Mouse (Mus musculus): ENCODE measurements around the gene Psmc1.

Gene Psmc1

DNA sequence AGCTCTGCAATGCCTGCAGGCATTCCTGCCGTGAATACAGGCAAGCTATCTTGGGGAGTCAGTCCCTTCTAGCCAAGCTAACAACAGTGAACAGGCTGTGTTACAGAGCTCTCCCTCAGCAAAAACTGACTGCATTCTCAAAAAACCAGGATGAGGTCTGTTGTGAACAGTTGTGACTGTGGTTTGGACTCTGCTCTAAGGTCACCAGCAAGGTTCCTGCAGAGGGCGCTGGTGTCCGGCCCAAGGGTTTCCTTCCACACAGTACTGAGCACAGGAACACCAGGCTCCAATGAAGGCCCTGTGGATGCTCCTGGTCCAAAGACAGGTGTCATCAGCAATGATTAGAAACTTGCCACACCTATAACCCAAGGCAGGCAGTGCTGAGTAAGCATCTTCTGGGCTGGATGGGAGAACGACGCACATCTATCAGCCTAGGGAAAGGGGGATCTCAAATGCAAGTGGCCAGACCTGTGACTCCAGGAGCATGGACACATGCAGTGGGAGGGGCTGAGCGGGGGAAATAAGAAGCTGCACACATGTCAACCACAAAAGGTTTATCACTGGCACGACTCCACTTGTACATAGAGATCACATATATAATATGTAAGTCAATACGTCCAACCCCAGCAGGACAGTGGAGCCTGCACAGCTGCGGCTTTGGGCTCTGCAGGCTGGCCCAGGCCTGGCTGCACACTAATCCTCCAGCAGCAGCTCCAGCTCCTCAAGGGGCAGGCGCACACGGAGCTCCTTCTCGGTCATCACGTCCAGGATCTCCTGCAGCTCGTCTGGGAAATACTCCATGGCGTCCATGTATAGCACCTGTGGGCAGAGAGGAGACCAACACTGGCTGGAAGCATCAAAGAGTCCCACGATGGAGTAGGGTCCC, 15.2 kb downstream of the Psmc1 start:
- DNase-seq (ENCODE audit: low spot score), result no peak

DNA sequence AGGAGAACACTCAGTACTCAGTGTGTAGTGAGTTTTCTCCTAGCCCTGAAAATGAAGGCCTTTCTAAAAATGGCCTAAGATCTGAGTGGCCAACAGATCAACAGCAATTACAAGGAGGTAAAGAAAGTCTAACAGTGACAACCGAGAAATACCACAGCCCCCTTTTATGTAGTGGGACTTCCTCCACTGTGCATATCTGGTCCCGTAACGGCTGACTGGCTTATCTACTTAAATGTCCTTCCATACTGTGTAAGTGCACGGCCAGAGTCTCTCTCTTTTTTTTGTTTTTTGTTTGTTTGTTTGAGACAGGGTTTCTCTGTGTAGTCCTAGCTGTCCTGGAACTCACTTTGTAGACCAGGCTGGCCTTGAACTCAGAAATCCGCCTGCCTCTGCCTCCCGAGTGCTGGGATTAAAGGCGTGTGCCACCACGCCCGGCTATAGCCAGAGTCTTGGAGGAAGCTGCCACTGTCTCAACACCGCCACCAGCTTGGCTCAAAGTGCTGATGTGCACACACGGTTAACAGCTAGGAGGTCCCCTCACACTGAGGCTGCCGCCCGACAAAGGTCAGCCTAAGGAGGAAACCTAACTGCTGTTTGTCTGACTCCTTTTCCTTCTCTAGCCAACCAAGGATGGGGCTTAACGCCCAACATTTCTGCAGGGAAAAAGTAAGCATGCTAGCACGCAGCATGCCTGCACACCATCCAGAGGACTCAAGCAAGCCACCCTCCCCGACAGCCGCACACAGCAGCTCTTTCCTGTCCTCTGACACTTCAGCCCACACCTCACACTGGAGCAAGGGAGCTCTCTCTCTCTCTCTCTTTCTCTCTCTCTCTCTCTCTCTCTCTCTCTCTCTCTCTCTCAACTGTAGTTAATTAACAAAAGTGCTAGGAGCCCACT, 17.3 kb downstream of the Psmc1 start:
- DNase-seq (ENCODE audit: low spot score), result no peak

DNA sequence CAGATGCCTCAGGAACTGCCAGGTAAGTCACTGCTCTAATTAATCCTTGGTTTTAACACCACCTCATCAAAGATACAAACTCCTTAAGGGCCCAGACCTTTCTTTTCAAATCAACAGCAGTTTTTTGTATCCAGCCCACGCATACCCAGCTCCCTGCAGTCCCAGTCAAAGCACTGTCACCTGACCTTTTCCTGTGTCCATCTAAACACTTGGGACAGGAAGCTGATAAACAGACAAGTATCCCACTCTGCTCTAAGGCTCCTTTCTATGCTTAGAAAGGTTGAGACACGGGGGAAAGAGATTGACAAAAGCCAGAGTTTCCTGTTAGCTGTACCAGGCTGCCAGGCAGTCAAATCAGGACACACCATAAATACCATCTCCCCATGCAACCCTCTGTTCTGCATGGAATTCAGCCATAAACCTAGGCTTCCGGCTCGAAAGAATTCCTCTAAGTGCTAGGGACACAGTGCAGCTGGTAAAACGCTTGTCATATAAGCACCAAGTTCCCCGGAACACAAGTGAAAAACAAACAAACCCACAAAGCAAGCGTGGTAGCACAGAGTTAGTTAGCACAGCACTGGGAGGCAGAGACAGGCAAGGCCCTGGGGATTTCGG, 18.0 kb downstream of the Psmc1 start:
- DNase-seq (ENCODE audit: low spot score), result peak; percentile 22

DNA sequence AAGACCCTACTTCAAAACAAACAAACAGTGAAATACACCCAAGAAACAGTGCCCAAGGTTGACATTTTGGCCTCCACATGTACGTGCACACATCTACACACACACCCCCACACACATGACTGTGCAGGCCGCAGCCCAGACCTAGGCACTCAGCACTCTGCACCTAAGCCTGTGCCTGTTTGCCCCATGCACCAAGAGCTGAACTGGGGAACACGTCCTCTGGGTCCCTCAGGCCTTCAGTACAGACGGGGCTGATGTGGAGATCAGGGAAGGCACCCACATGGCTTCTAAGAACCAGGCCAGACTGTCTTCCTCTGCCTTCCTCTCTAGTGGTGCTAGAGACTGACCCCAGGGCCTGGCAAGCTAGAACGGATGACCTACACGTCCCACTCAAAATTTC, 18.6 kb downstream of the Psmc1 start:
- DNase-seq (ENCODE audit: low spot score), result no peak

DNA sequence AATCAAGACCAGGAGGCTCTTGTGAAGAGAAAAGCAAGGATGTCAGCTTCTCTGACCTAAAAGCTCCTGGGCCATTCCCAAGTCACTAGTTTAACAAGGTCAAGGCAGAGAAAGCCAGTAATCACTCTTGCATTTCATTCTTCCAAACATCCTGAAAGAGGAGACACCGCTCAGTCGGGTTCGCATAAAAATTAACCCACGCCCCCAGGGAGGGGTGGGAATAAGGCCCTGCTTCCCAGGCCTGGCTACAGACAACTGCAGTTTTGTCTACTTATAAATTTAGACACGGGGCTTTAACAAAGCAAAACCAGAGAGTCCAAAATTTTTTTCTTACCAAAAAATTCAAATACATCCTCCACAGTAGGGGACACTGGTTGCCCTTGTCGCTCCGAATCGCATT, 19.0 kb downstream of the Psmc1 start:
- DNase-seq (ENCODE audit: low spot score), result no peak

DNA sequence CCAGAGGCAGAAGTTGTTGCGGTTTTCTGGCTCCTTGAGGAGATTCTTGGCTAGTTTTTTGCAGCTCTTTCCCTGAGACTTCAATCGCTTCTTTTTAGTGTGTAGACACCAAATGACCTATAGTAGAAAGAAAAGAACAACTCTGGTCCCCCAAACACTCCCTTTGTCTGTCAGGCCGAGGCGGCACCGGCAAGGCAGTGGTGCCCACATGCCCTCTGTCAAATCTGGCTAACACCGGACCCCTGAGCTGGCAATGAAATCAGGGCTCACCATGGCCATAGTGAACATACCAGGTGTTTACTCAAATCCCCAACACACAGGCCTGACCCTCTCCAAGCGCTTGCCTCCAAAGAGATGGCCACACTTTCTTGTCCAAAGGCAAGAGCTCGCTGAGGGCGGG, 21.2 kb downstream of the Psmc1 start:
- no peak for DNase-seq (ENCODE audit: low spot score)

DNA sequence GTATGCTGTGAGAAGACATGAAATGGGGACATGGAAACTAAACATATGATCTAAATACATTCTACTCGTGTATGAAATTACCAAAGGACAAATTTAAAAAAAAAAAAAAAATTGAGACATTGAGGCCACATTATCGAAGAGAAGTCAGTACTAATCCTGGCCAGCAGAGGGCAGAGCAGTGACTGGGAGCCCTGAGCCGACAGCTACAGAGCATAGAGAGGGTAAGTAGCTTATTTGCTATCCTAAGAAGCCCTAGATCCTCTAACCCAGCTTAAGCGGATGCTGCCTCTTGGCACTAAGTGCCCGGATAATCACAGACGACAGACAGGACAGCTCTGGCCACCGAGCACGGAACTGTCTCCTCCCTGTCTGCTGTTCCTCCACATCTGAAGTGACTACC, 21.7 kb downstream of the Psmc1 start:
- DNase-seq (ENCODE audit: low spot score), result peak; percentile 77

DNA sequence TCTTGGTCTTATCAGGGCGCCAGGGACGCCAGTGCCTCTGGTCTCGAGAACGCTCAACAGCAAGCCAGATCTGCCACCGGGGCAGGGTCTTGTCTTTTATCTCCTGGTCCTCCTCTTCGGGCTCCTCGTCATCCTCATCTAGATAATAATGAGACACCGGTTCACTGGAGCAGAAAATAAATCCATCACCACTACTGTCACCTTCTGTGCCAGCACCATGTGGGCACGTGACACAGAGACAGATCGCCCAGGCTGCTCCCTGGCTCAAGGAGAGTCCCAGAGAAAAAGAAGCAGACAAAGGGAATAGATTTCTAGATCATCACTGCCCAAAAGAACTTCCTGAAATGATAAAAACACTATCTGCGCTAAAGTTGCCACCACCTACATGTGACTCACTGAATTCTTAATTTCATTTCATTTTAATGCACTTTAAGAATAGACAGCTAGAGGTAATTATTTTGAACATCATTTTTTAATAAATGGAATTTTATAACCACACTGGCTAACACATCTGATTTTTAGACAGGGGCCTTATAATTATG, 24.5 kb downstream of the Psmc1 start:
- DNase-seq (ENCODE audit: low spot score), result no peak

DNA sequence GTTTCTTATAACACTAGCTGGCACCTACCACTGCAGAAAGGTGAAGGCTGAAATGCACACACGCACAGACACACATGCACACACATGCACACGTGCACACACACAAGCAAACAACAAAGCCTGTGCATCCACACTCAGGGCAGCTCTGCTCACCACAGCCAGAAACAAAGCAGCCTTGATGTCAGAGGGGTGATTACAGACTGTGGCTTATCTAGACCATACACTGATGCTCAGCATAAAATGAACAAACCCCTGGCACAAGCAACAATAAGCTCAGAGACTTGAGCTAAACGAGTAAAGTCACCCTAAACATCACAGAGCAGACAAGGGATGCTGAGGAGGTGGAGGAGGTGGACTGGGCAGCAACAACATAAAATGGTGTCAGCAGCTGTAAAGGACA, 25.2 kb downstream of the Psmc1 start:
- DNase-seq (ENCODE audit: low spot score), result no peak

DNA sequence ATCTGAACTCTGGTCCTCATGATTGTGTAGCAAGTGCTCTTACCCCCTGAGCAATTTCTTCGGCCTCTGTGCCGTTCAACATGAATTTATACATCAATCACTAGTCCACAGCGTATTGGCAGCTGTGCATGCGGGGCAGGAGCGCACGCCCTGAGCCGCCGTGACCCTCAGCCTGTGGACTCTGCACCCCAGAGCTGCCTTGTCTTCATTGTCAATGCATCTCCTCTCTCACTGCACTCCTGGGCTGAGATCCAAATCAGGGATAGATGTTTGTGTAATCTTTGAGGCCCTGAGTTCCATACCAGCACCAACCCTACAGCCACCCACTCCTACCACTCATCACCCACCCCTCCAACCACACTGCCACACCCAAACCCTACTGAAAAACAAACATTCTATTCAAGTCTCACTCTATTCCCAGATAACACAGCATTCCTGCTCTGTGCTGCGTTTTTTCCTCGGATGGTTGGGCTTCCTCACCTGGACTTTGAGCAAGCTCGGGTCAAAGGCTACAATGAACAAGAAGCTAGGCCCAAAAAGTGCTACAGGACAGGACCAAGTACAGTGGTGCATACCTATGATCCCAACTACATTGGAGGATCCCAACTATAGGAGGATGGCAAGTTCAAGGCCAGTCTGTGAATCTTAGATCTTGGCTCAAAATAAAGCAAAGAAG, 33.0 kb downstream of the Psmc1 start:
- DNase-seq (ENCODE audit: low spot score), result no peak

DNA sequence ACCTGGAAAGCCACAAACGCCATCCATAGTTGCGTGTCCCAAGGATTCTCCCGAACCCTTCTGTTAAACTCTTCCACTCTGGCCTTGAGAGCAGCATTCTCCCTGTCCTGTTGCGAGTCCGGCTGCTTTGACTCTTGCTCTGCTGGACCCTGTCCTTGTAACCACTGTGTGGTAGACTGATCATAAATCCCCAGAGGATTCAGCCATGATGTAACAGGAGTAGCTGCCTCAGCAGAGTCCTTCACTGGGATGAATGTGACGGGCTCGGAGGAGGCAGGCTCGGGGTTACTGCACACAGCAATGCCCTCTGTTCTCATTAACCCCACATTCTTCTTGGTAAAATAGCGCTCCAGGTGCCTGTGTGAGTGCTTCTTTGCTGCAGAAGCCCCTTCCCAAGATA, 33.8 kb downstream of the Psmc1 start:
- no peak for DNase-seq (ENCODE audit: low spot score)

DNA sequence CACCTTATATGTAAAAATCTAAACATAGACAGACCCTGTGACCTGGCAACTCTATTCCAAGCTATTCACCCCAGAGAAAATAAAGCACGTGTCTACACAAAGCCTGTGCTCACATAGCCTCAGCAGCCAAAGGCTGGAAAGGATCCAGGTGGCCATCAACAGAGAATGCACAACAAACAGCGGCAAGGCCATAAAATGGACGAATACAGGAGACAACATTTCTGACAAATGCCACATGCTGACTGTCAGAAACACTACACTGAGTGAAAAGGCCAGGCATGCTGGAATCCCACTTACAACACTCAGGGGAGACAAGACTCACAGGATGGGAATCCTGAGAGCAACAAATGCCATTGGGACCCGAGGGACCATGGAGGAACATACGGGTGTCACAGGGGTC, 34.3 kb downstream of the Psmc1 start:
- DNase-seq (ENCODE audit: low spot score), result no peak

DNA sequence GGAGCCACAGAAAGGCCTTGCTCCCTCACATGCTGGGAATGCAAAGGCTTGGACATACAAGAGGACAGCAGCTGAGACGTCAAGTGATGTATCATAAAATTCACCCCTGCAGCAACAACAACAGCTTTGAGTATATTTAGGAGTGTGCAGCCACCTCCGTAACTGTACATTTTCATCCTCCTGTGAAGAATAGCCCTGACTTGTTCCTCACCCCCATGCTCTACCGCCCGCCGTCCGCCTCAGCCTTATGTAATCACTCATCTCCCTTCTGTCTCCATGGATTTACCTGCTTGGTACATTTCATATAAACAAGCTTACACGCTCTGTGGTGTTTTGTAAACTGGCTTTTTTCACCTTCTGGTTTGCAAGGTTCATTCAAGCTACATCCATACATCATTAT, 42.5 kb downstream of the Psmc1 start:
- DNase-seq (ENCODE audit: low spot score), result no peak

DNA sequence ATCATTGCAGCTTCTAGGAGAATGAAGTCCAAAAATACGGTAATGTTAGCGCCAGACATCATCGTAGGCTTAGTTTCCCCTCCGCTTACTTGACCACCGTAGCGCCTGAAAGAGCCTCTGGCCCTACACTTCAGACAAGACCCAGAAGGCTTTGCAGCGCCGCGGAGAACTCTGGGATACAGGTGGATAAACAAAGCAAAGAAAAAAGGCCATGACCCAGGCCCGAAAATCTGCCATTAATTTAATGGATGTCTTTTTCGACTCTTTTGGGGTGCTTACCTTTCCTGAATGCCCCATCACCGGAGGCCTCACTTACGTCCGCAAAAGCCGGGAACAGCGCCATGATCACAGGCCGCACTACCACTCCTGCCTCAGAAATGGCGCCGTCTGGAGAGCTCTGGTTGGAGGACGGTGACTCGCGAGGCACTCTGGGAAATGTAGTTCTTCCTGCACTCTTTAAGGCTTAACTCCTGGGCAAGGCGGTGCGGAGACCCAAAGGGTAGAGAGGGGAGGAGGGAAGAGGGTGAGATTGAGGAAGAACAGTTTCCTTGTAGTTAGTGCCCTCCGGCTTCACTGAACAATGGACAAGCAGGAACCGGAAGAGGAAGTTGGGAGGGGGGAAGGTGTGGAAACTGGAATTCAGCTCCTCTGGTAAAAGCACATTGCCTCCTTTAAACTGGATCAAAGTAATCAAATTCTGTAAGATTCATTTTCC, 49.5 kb downstream of the Psmc1 start, which contains the start of gene Nrde2:
Gene Nrde2 (minus strand): TSS at position 393 of the 715 bp plus-strand sequence.
- DNase-seq (ENCODE audit: low spot score), result peak; percentile 86

DNA sequence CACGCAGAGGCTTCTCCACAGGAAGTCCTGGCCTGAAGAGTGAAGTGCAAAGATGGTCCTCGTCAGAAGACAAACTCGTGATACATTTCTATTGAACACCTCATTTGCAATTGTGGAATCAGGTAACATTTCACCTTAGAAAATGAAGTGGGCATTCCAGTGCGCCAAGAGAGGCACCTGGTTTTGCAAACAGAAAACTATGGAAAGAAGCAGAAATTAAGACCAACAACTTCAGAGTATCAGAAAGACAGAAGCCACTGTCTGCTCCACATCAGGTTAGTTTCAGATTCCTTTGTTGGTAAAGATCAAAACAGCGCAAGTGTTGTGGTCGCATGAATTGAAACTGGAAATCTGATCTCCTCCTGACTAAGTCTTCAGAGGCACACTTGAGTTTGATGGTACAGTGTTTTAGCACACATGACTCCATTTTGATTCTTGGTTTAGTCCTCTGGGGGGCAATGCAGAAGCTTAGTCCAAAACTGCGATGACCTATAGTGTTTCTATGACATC, 55.1 kb downstream of the Psmc1 start:
- DNase-seq (ENCODE audit: low spot score), result no peak

DNA sequence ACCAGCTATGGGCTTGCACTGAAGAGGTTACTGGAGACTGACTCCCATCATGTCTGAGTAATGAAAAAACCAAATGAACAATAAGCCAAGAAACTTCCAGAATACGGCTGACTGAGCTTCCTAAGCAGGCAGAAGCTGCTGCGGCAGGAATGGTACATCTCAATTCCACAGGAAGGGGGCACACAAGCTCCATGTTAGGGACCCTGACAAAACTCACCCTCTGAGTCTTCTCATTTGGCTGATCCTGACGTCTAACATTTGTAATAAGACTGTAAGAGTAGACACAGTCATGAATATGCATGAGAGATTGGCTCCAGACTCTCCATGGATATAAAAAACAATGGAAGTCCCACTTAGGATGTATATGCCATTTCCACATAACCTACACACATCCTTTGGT, 56.2 kb downstream of the Psmc1 start:
- DNase-seq (ENCODE audit: low spot score), result peak; percentile 81

DNA sequence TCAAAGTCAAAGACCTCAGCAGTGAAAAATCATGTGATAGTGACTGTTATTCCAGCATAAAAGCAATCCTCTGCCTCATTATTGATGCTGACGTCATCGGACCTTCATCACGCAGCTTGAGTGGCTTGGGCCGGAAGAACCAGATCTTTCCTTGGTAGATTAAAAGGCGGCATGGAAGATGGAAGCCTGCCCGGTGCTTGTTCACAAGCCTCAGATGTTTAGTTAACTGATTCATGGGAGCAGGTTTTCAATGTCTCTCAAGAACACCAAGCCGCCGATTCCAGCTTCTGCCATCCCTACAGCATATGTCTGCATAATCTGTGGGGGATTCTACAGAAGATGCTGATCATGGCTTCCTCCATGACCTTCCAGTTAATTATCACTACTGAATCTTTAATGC, 57.0 kb downstream of the Psmc1 start:
- peak; percentile 43 for DNase-seq (ENCODE audit: low spot score)

DNA sequence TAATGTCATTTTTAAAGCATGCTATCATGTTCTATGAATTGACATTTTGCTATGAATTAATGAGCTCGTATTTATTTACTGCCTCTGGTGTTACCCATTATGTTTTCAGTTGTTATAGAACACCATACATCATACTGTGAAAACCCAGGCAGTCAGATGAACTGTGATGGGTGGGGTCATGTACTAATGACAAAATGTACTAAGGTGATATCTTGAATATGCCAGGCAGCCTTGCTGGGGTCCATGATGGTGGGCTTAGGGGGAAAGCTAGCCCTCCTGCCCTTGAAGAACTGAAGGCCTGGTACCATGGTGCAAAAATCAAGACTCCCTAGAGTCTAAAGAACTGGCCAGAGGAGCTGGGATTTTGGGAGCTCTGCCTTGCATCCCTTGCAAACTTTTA, 57.5 kb downstream of the Psmc1 start:
- DNase-seq (ENCODE audit: low spot score), result no peak

DNA sequence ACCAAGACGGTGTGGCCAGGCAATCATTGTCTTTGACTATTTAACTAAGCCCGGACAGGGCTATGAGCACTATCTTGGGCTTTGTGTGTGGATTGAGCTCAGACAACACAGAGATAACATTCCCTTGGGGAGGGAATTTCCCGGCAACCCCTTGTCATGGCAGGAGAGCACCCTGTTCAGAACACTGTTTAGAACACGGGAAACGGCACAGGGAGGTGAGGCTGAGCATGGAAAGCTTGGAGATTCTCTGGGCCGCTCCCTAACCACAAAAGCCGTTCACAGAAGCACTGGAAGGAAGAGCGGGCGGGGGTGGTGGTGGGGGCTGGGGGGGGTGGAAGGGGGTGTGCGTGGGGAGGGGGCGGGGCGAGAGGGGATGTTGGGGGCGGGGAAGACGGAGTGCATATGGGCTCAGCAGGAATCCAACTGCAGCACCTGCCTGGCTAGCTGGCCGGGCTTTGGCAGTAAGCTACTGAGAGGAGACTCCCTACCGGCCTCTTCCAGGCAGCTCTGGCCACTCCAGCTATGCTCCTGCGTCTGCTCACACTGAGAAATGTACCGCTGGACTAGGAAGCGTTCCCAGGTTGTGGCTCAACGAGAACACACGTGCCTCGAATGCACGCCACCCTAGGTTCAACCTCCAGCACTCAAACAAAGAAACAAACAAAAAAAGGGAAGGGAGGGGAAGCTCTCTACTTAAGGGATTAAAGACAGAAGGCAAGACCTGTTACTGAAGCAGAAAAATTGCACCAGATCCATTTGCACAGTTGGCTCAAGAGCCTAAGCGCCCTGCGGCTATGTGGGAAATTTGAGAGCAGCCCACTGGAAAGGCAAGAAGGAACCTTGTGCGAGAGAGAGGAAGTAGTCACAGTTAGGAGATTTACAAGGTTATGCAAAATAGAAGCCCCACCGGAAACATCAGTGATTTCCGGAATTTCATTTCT, 58.2 kb downstream of the Psmc1 start:
- peak; percentile 32 for DNase-seq (ENCODE audit: low spot score)

DNA sequence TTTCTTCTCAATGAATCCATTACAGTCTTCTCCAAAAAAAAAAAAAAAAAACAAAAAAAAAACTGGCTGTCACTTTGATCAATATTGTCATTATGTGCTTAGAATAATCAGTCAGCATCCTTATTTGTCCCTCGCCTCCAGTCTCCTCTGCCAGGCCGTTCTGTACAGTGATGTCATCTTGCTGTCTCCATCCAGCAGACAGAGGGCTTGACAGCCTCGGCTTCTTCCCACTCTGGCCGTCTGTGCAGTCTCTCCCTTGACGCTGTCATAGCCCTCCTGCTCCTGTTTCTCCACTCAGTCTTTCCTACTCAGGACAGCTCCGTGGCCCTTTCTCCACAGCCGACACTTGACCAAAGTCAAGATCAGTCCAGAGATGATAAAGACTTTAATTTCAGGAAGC, 62.5 kb downstream of the Psmc1 start:
- peak; percentile 9 for DNase-seq (ENCODE audit: low spot score)

All from MN1 (cell line).